Mouse (Mus musculus) testis, postnatal 14 days (tissue): ENCODE data around the gene Myo7a.
A peak's percentile ranks its signal among the peaks of the same experiment; 100 is the strongest.

ENCODE experiments used
- DNase-seq: peaks from one replicate; pipeline ENCODE4 v3.0.0; 2021; ENCODE audit warnings: low spot score

Myo7a gene

GRCm38 (mm10) chr7:98119179-98119960, at the start of gene Myo7a:
Myo7a (minus strand) TSS chr7:98119524.
- peak; percentile 64 for DNase-seq

GRCm38 (mm10) chr7:98164999-98165528, 45.7 kb upstream of the Myo7a start:
- no peak for DNase-seq

GRCm38 (mm10) chr7:98164382-98164998, 45.2 kb upstream of the Myo7a start:
- no peak for DNase-seq

GRCm38 (mm10) chr7:98163700-98164099, 44.4 kb upstream of the Myo7a start:
- DNase-seq: no peak

- DNase-seq: no peak
Measured at GRCm38 (mm10) chr7:98162239-98162638, 42.9 kb upstream of the Myo7a start.

- DNase-seq: no peak
Measured at GRCm38 (mm10) chr7:98160041-98160740, 40.9 kb upstream of the Myo7a start.

- no peak for DNase-seq
Measured at GRCm38 (mm10) chr7:98158481-98158880, 39.2 kb upstream of the Myo7a start.

GRCm38 (mm10) chr7:98157636-98158332, 38.5 kb upstream of the Myo7a start:
- DNase-seq: no peak

- no peak for DNase-seq
Measured at GRCm38 (mm10) chr7:98156280-98156665, 36.9 kb upstream of the Myo7a start.

GRCm38 (mm10) chr7:98155546-98156279, 36.4 kb upstream of the Myo7a start:
- DNase-seq: no peak

GRCm38 (mm10) chr7:98153892-98154291, 34.6 kb upstream of the Myo7a start:
- DNase-seq: no peak

- no peak for DNase-seq
Measured at GRCm38 (mm10) chr7:98153345-98153744, 34.0 kb upstream of the Myo7a start.

GRCm38 (mm10) chr7:98152400-98152799, 33.1 kb upstream of the Myo7a start:
- no peak for DNase-seq

GRCm38 (mm10) chr7:98150525-98150924, 31.2 kb upstream of the Myo7a start:
- DNase-seq: no peak

GRCm38 (mm10) chr7:98149802-98150201, 30.5 kb upstream of the Myo7a start:
- no peak for DNase-seq

GRCm38 (mm10) chr7:98148721-98149407, 29.5 kb upstream of the Myo7a start:
- DNase-seq: no peak

- peak; percentile 80 for DNase-seq
Measured at GRCm38 (mm10) chr7:98147766-98148165, 28.4 kb upstream of the Myo7a start.

- no peak for DNase-seq
Measured at GRCm38 (mm10) chr7:98146447-98146845, 27.1 kb upstream of the Myo7a start.

- DNase-seq: no peak
Measured at GRCm38 (mm10) chr7:98145842-98146446, 26.6 kb upstream of the Myo7a start.

- DNase-seq: no peak
Measured at GRCm38 (mm10) chr7:98145402-98145801, 26.1 kb upstream of the Myo7a start, which contains the start of gene Omp. Omp (minus strand) TSS chr7:98145502.
